Mouse (Mus musculus) kidney, embryonic 16.5 days (tissue): ENCODE measurements around the gene Spint5. TPM values are rescaled to one million over a fixed set of nuclear protein-coding genes. Genes with fewer than 3 reads are reported as not detected.

Experiments used
- polyA plus RNA-seq: library from polyadenylated mRNA; unstranded; fragments of >200 nt; fragmentation: Nextera tagmentation; extraction: Ambion mirVana; gene quantifications from 2 replicates; pipeline ENCODE4 v1.2.1, GENCODE M21; 2015

The Spint5 gene
- polyA plus RNA-seq, 1 experiment from 2014 or later, result not detected

Other genes with a start within 250 kb of the Spint5 start
- not detected in 2 replicates for gene Trp53tg5, start 241.6 kb upstream of the Spint5 start, polyA plus RNA-seq
- gene Dbndd2, start 229.2 kb upstream of the Spint5 start, polyA plus RNA-seq, result 12.6 and 18.2 TPM in 2 replicates
- gene Pigt, start 217.8 kb upstream of the Spint5 start, polyA plus RNA-seq, result 70.7 and 75.8 TPM in 2 replicates
- 399 and 441 TPM in 2 replicates for gene Wfdc2, start 152.9 kb upstream of the Spint5 start, polyA plus RNA-seq
- gene Spint3, start 141.8 kb upstream of the Spint5 start, polyA plus RNA-seq, result not detected in 2 replicates
- not detected in 2 replicates for gene Wfdc6a, start 129.9 kb upstream of the Spint5 start, polyA plus RNA-seq
- not detected in 2 replicates for gene Eppin, start 121.7 kb upstream of the Spint5 start, polyA plus RNA-seq
- gene Wfdc6b, start 101.8 kb upstream of the Spint5 start, polyA plus RNA-seq, result not detected in 2 replicates
- gene Wfdc8, start 101.7 kb upstream of the Spint5 start, polyA plus RNA-seq, result not detected in 2 replicates
- not detected in 2 replicates for gene Wfdc16, start 76.5 kb upstream of the Spint5 start, polyA plus RNA-seq
- not detected in 2 replicates for gene Wfdc10, start 59.3 kb upstream of the Spint5 start, polyA plus RNA-seq
- gene Wfdc9, start 58.7 kb upstream of the Spint5 start, polyA plus RNA-seq, result not detected in 2 replicates
- gene Wfdc11, start 41.2 kb upstream of the Spint5 start, polyA plus RNA-seq, result not detected in 2 replicates
- gene Wfdc13, start 30.2 kb upstream of the Spint5 start, polyA plus RNA-seq, result 0.97 and 1.3 TPM in 2 replicates
- gene Spint4, start 16.8 kb upstream of the Spint5 start, polyA plus RNA-seq, result 0.49 and 1.2 TPM in 2 replicates
- gene Wfdc3, start 30.6 kb downstream of the Spint5 start, polyA plus RNA-seq, result 1.1 and 1.2 TPM in 2 replicates
- 73.3 and 74.2 TPM in 2 replicates for gene Dnttip1, start 30.7 kb downstream of the Spint5 start, polyA plus RNA-seq
- 449 and 509 TPM in 2 replicates for gene Ube2c, start 54.6 kb downstream of the Spint5 start, polyA plus RNA-seq
- 21.0 and 22.3 TPM in 2 replicates for gene Tnnc2, start 64.7 kb downstream of the Spint5 start, polyA plus RNA-seq
- gene Snx21, start 70.5 kb downstream of the Spint5 start, polyA plus RNA-seq, result 22.7 and 25.2 TPM in 2 replicates
- 27.3 and 30.8 TPM in 2 replicates for gene Acot8, start 89.6 kb downstream of the Spint5 start, polyA plus RNA-seq
- gene Zswim3, start 89.8 kb downstream of the Spint5 start, polyA plus RNA-seq, result 10.6 and 11.9 TPM in 2 replicates
- gene Zswim1, start 107.4 kb downstream of the Spint5 start, polyA plus RNA-seq, result 21.7 and 22.3 TPM in 2 replicates
- not detected in 2 replicates for gene Spata25, start 113.2 kb downstream of the Spint5 start, polyA plus RNA-seq
- gene Ctsa, start 117.6 kb downstream of the Spint5 start, polyA plus RNA-seq, result 206 and 211 TPM in 2 replicates
- 8.8 and 9.0 TPM in 2 replicates for gene Neurl2, start 118.2 kb downstream of the Spint5 start, polyA plus RNA-seq
- gene Pltp, start 142.4 kb downstream of the Spint5 start, polyA plus RNA-seq, result 44.8 and 47.5 TPM in 2 replicates
- gene Pcif1, start 164.0 kb downstream of the Spint5 start, polyA plus RNA-seq, result 74.9 and 79.7 TPM in 2 replicates
- gene Zfp335, start 196.5 kb downstream of the Spint5 start, polyA plus RNA-seq, result 15.1 and 16.2 TPM in 2 replicates
- 2.5 and 3.2 TPM in 2 replicates for gene Mmp9, start 225.5 kb downstream of the Spint5 start, polyA plus RNA-seq
- 0.85 and 0.94 TPM in 2 replicates for gene Slc12a5, start 245.5 kb downstream of the Spint5 start, polyA plus RNA-seq